Mouse (Mus musculus) gastrocnemius, adult 18-20 months (tissue): ENCODE measurements around the gene Clca3b. TPM values are rescaled to one million over a fixed set of nuclear protein-coding genes. Genes with fewer than 3 reads are reported as not detected.

Experiments
- total RNA-seq, 2 experiments: library from RNA; stranded (reverse); gene quantifications; 2 replicates each; pipeline ENCODE4 v1.2.3; 2021

The Clca3b gene
- total RNA-seq, 2 experiments from 2014 or later, result not detected

Other genes with a start within 250 kb of the Clca3b start
- 100 to 1,000 TPM; 332 to 386 TPM for gene Sh3glb1, start 129.0 kb downstream of the Clca3b start, total RNA-seq
- under 1 TPM; 0.09 to 0.18 TPM for gene Clca3a1, start 88.4 kb downstream of the Clca3b start, total RNA-seq
- gene Clca3a2, start 29.9 kb downstream of the Clca3b start, total RNA-seq, result not detected
- not detected for gene Clca4b, start 83.2 kb upstream of the Clca3b start, total RNA-seq
- under 1 TPM in 1 of 2 experiments, not detected in 1; 0.09 TPM for gene Clca4a, start 125.7 kb upstream of the Clca3b start, total RNA-seq
- gene Clca1, start 183.4 kb upstream of the Clca3b start, total RNA-seq, result not detected